Mouse (Mus musculus) MN1 (cell line): ENCODE results near the gene Lrrc75b.
"Not testable (repeated sequence)": the region's sequence is repeated elsewhere in the genome, so short reads cannot be mapped to it uniquely, and the experiment has no call there.

Source experiments
- DNase-seq: peaks from one replicate; pipeline ENCODE4 v3.0.0-alpha.2; 2016; ENCODE audit warnings: low spot score

Gene Lrrc75b

GRCm38 (mm10) chr10:75534216-75534615 lies 25.9 kb downstream of the Lrrc75b start:
- DNase-seq, result no peak

- peak; percentile 49 for DNase-seq
Observed at GRCm38 (mm10) chr10:75531532-75532090, 28.5 kb downstream of the Lrrc75b start.

- DNase-seq, result no peak
Observed at GRCm38 (mm10) chr10:75530322-75530721, 29.8 kb downstream of the Lrrc75b start.

GRCm38 (mm10) chr10:75525450-75525849 lies 34.7 kb downstream of the Lrrc75b start:
- DNase-seq, result not testable (repeated sequence)

- no peak for DNase-seq
Observed at GRCm38 (mm10) chr10:75521643-75522042, 38.5 kb downstream of the Lrrc75b start.

GRCm38 (mm10) chr10:75520581-75520980 lies 39.5 kb downstream of the Lrrc75b start:
- no peak for DNase-seq

GRCm38 (mm10) chr10:75517758-75518143 lies 42.4 kb downstream of the Lrrc75b start, which contains the start of gene Gucd1:
Gene Gucd1, minus strand, starts transcription at chr10:75517972.
- DNase-seq, result peak; percentile 97

- peak; percentile 95 for DNase-seq
Observed at GRCm38 (mm10) chr10:75517073-75517757, 42.9 kb downstream of the Lrrc75b start, which contains the start of gene Snrpd3. Gene Snrpd3, plus strand, starts transcription at chr10:75517551.

- peak; percentile 61 for DNase-seq
Observed at GRCm38 (mm10) chr10:75516724-75517072, 43.4 kb downstream of the Lrrc75b start.

GRCm38 (mm10) chr10:75516038-75516723 lies 43.9 kb downstream of the Lrrc75b start:
- no peak for DNase-seq

GRCm38 (mm10) chr10:75515216-75516037 lies 44.7 kb downstream of the Lrrc75b start:
- no peak for DNase-seq

- DNase-seq, result no peak
Observed at GRCm38 (mm10) chr10:75514361-75514760, 45.8 kb downstream of the Lrrc75b start.

- no peak for DNase-seq
Observed at GRCm38 (mm10) chr10:75513306-75514067, 46.6 kb downstream of the Lrrc75b start.

GRCm38 (mm10) chr10:75512796-75513195 lies 47.3 kb downstream of the Lrrc75b start:
- DNase-seq, result no peak

GRCm38 (mm10) chr10:75511897-75512296 lies 48.2 kb downstream of the Lrrc75b start:
- no peak for DNase-seq

GRCm38 (mm10) chr10:75511060-75511459 lies 49.1 kb downstream of the Lrrc75b start:
- DNase-seq, result no peak

- no peak for DNase-seq
Observed at GRCm38 (mm10) chr10:75510446-75510845, 49.7 kb downstream of the Lrrc75b start.

GRCm38 (mm10) chr10:75505928-75506327 lies 54.2 kb downstream of the Lrrc75b start:
- not testable (repeated sequence) for DNase-seq

GRCm38 (mm10) chr10:75505130-75505495 lies 55.0 kb downstream of the Lrrc75b start:
- DNase-seq, result no peak

- peak; percentile 66 for DNase-seq
Observed at GRCm38 (mm10) chr10:75504234-75505129, 55.6 kb downstream of the Lrrc75b start.

GRCm38 (mm10) chr10:75503692-75504091 lies 56.4 kb downstream of the Lrrc75b start:
- DNase-seq, result no peak
